Comparison of ENCODE assay signal across 10 mouse cellular contexts in the genomic region with DNA sequence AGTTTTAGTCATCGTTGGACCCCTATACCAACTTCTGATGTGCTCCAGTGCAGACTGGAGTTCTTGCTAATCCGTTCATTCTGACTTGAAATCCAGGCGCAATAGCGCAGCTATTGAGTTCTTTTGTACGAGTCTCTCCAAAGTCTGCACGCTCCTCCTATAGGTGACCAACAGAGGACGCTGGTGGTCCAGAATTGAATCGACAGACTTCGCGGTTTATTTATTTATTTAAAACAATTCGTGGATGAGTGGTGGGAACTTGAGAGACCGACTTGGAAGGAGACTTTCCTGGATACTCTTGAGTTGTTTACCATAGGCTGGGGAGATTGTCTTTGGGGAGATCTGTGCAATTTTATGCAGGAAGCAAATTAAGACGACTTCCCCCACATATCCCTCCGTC. TPM values are rescaled to one million over a fixed set of nuclear protein-coding genes. Genes with fewer than 3 reads are reported as not detected.
DNase-seq lines count a peak whose midpoint lies in the region; ATAC-seq and TF ChIP-seq lines count a peak whose summit lies in the region.
"Had no signal": no experiment of that assay in that cellular context is flagged by ENCODE, and none has a peak within 500 bp of the region (broad histone marks: within the 10 kb centered on the region; RNA-seq: fewer than 3 reads in every experiment).

No protein-coding gene starts in this region.

- no peaks in the 10 kb centered on the region for H3K4me1 ChIP-seq in embryonic facial prominence, embryonic 11.5 days (ENCODE audit: control insufficient read depth, insufficient read depth, low read length)
- peaks cover 14% of the 10 kb centered on the region for H3K4me1 ChIP-seq in heart, embryonic 10.5 days
- H3K4me1 ChIP-seq in kidney, embryonic 15.5 days: peaks cover 43% of the 10 kb centered on the region
- H3K4me1 ChIP-seq in liver, embryonic 14.5 days (replicated peaks; ENCODE audit: control insufficient read depth in 2 of 2, insufficient read depth in 2 of 2, low read length in 1 of 2): no peaks in the 10 kb centered on the region

- H3K9ac ChIP-seq in embryonic facial prominence, embryonic 11.5 days (replicated peaks; ENCODE audit: low read length): no peak overlapping the region
- no peak overlapping the region for H3K9ac ChIP-seq in kidney, embryonic 15.5 days
- no peak overlapping the region for H3K9ac ChIP-seq in liver, embryonic 14.5 days (replicated peaks)

- no peaks in the 10 kb centered on the region for H3K36me3 ChIP-seq in embryonic facial prominence, embryonic 11.5 days (replicated peaks; ENCODE audit: control insufficient read depth, insufficient read depth, low read depth, low read length)
- 0 out of 2 replicates have a peak, but pooled peaks cover under 1% of the 10 kb centered on the region for H3K36me3 ChIP-seq in heart, embryonic 10.5 days
- no peaks in the 10 kb centered on the region for H3K36me3 ChIP-seq in kidney, embryonic 15.5 days
- no peaks in the 10 kb centered on the region for H3K36me3 ChIP-seq in liver, embryonic 14.5 days (replicated peaks; ENCODE audit: control insufficient read depth, insufficient read depth, low read depth)

- no peak overlapping the region for H3K4me3 ChIP-seq in embryonic facial prominence, embryonic 11.5 days (ENCODE audit: low read depth, low read length)
- H3K4me3 ChIP-seq in heart, embryonic 10.5 days: peak overlapping the region; percentile 78
- peak overlapping the region; percentile 73 for H3K4me3 ChIP-seq in kidney, embryonic 15.5 days (replicated peaks)
- no peak overlapping the region for H3K4me3 ChIP-seq in liver, embryonic 14.5 days (ENCODE audit: insufficient read depth in 1 of 2, low read depth in 2 of 2, low read length in 2 of 2)

- 5% methylated on average over 14 of the region's 14 CpGs for WGBS in embryonic facial prominence, embryonic 11.5 days
- WGBS in heart, embryonic 10.5 days: 5% methylated on average over 14 of the region's 14 CpGs
- WGBS in kidney, embryonic 15.5 days: 5% methylated on average over 14 of the region's 14 CpGs
- WGBS in liver, embryonic 14.5 days (ENCODE audit: insufficient replicate concordance): 2% methylated on average over 14 of the region's 14 CpGs

- no peaks in the 10 kb centered on the region for H3K9me3 ChIP-seq in embryonic facial prominence, embryonic 11.5 days (replicated peaks; ENCODE audit: control insufficient read depth, low read length)
- no peaks in the 10 kb centered on the region for H3K9me3 ChIP-seq in heart, embryonic 10.5 days
- H3K9me3 ChIP-seq in kidney, embryonic 15.5 days (replicated peaks): no peaks in the 10 kb centered on the region
- H3K9me3 ChIP-seq in liver, embryonic 14.5 days (ENCODE audit: control insufficient read depth, low read length): no peaks in the 10 kb centered on the region

- H3K27me3 ChIP-seq in embryonic facial prominence, embryonic 11.5 days (ENCODE audit: control insufficient read depth, insufficient read depth, low read length): peaks cover 18% of the 10 kb centered on the region
- H3K27me3 ChIP-seq in heart, embryonic 10.5 days (ENCODE audit: insufficient read depth, poor library complexity, severe bottlenecking): peaks cover 39% of the 10 kb centered on the region
- H3K27me3 ChIP-seq in kidney, embryonic 15.5 days: peaks cover 44% of the 10 kb centered on the region
- H3K27me3 ChIP-seq in liver, embryonic 14.5 days (ENCODE audit: control insufficient read depth, insufficient read depth, low read length): peaks cover 34% of the 10 kb centered on the region

- ATAC-seq in embryonic facial prominence, embryonic 11.5 days (replicated peaks; ENCODE audit: insufficient number of reproducible peaks, low FRiP score, low TSS enrichment, low read depth): no peak
- no peak for ATAC-seq in kidney, embryonic 15.5 days (replicated peaks; ENCODE audit: low FRiP score)
- ATAC-seq in liver, embryonic 14.5 days (ENCODE audit: insufficient read depth): no peak
- ATAC-seq in megakaryocyte-erythroid progenitor cell, adult 5-6 weeks (replicated peaks; ENCODE audit: low FRiP score, low TSS enrichment, poor library complexity, severe bottlenecking): no peak

- peak; percentile 88 to 89 for DNase-seq in cerebellum, postnatal 10 days
- no peak for DNase-seq in cerebellum, adult 11-12 months
- peak; percentile 87 for DNase-seq in embryonic facial prominence, embryonic 11.5 days (ENCODE audit: low spot score)
- DNase-seq in heart, embryonic 10.5 days (ENCODE audit: low spot score): no peak
- no peak for DNase-seq in liver, embryonic 14.5 days (ENCODE audit: low read depth in 3 of 3, low spot score in 3 of 3)
- DNase-seq in retina, postnatal 1 day: peak; percentile 72

- TF ChIP-seq CTCF in liver, embryonic 14.5 days (IDR thresholded peaks at IDR 0.05; ENCODE audit: low read depth): peak; percentile 15; the same call in 1 of the 2 replicates

- H3K27ac ChIP-seq in embryonic facial prominence, embryonic 11.5 days (replicated peaks; ENCODE audit: low read depth, low read length): no peak overlapping the region
- H3K27ac ChIP-seq in heart, embryonic 10.5 days: no peak overlapping the region
- H3K27ac ChIP-seq in kidney, embryonic 15.5 days: no peak overlapping the region
- no peak overlapping the region for H3K27ac ChIP-seq in liver, embryonic 14.5 days

- no peak for TF ChIP-seq EP300 in liver, embryonic 14.5 days (IDR thresholded peaks at IDR 0.05; ENCODE audit: low read depth)

- peak overlapping the region; percentile 91; the same call in 1 of the 2 replicates for H3K4me2 ChIP-seq in embryonic facial prominence, embryonic 11.5 days (ENCODE audit: low read depth, low read length)
- peak overlapping the region; percentile 97 for H3K4me2 ChIP-seq in kidney, embryonic 15.5 days
- no peak overlapping the region for H3K4me2 ChIP-seq in liver, embryonic 14.5 days (ENCODE audit: low read depth)

RNA-seq across cellular contexts. Expression of a gene that starts 1.0 kb away (rescaled TPM):
- 51.1 and 53.7 TPM in 2 replicates for polyA plus RNA-seq in embryonic facial prominence, embryonic 11.5 days (2014; fragmentation: Nextera tagmentation; extraction: Ambion mirVana)
- polyA plus RNA-seq in heart, embryonic 10.5 days (2016; fragmentation: Nextera tagmentation; extraction: Ambion mirVana): 15.7 and 25.9 TPM in 2 replicates
- polyA plus RNA-seq in kidney, embryonic 15.5 days (2015; fragmentation: Nextera tagmentation; extraction: Ambion mirVana): 82.7 and 90.6 TPM in 2 replicates
- 13.7 and 21.4 TPM in 2 replicates for polyA plus RNA-seq in liver, embryonic 14.5 days (2012; rRNA removed)
- 19.0 and 21.5 TPM in 2 replicates for polyA plus RNA-seq in liver, embryonic 14.5 days (2014; fragmentation: Nextera tagmentation; extraction: Ambion mirVana)
- not detected in 2 replicates for total RNA-seq in megakaryocyte-erythroid progenitor cell, adult 5-6 weeks (2014; fragmentation: Nextera tagmentation)
- total RNA-seq in megakaryocyte-erythroid progenitor cell, adult 5-6 weeks (2017): not detected in 2 replicates

RNA-seq across cellular contexts. Expression of a gene that starts 17.2 kb away (rescaled TPM):
- 0.27 and 0.50 TPM in 2 replicates for polyA plus RNA-seq in embryonic facial prominence, embryonic 11.5 days (2014; fragmentation: Nextera tagmentation; extraction: Ambion mirVana)
- 0.15 and 4.3 TPM in 2 replicates for polyA plus RNA-seq in heart, embryonic 10.5 days (2016; fragmentation: Nextera tagmentation; extraction: Ambion mirVana)
- 5.6 and 8.3 TPM in 2 replicates for polyA plus RNA-seq in kidney, embryonic 15.5 days (2015; fragmentation: Nextera tagmentation; extraction: Ambion mirVana)
- 48.0 and 51.7 TPM in 2 replicates for polyA plus RNA-seq in liver, embryonic 14.5 days (2012; rRNA removed)
- 56.3 and 62.0 TPM in 2 replicates for polyA plus RNA-seq in liver, embryonic 14.5 days (2014; fragmentation: Nextera tagmentation; extraction: Ambion mirVana)
- total RNA-seq in megakaryocyte-erythroid progenitor cell, adult 5-6 weeks (2014; fragmentation: Nextera tagmentation): not detected in 2 replicates
- not detected in 2 replicates for total RNA-seq in megakaryocyte-erythroid progenitor cell, adult 5-6 weeks (2017)
- total RNA-seq: gastrocnemius, postnatal 36 days had no signal
- polyA plus RNA-seq: C2C12 had no signal

RNA-seq across cellular contexts. Expression of a gene that starts 26.4 kb away (rescaled TPM):
- polyA plus RNA-seq in embryonic facial prominence, embryonic 11.5 days (2014; fragmentation: Nextera tagmentation; extraction: Ambion mirVana): not detected in 2 replicates
- 0.21 TPM in 1 of 2 replicates, not detected in the other for polyA plus RNA-seq in heart, embryonic 10.5 days (2016; fragmentation: Nextera tagmentation; extraction: Ambion mirVana)
- polyA plus RNA-seq in kidney, embryonic 15.5 days (2015; fragmentation: Nextera tagmentation; extraction: Ambion mirVana): not detected in 2 replicates
- polyA plus RNA-seq in liver, embryonic 14.5 days (2012; rRNA removed): not detected in 2 replicates
- polyA plus RNA-seq in liver, embryonic 14.5 days (2014; fragmentation: Nextera tagmentation; extraction: Ambion mirVana): not detected in 2 replicates
- not detected in 2 replicates for total RNA-seq in megakaryocyte-erythroid progenitor cell, adult 5-6 weeks (2014; fragmentation: Nextera tagmentation)
- not detected in 2 replicates for total RNA-seq in megakaryocyte-erythroid progenitor cell, adult 5-6 weeks (2017)
- total RNA-seq: gastrocnemius, postnatal 36 days had no signal
- polyA plus RNA-seq: C2C12 had no signal

Comparison
In these comparisons a context has a peak if more than half of its experiments do, and no peak if none do; other contexts are left out.
1. DNase-seq: peak in cerebellum, postnatal 10 days (2 of 2), embryonic facial prominence, embryonic 11.5 days (single experiment) and retina, postnatal 1 day (single experiment); none in cerebellum, adult 11-12 months (single experiment), heart, embryonic 10.5 days (single experiment) and liver, embryonic 14.5 days (0 of 3).
2. H3K4me3 ChIP-seq: peak in heart, embryonic 10.5 days (single experiment) and kidney, embryonic 15.5 days (single experiment); none in embryonic facial prominence, embryonic 11.5 days (single experiment) and liver, embryonic 14.5 days (0 of 2).